Mouse (Mus musculus): ENCODE measurements around the gene Sema6d. TPM values are rescaled to one million over a fixed set of nuclear protein-coding genes. Genes with fewer than 3 reads are reported as not detected.

The Sema6d gene
- total RNA-seq, 2 experiments from 2014 or later, result 44.1 to 44.7 TPM

GRCm38 (mm10) chr2:124388269-124388668 lies 298.5 kb downstream of the Sema6d start:
- no peak for DNase-seq (ENCODE audit: low spot score in 2 of 2)

- no peak for DNase-seq (ENCODE audit: low spot score in 2 of 2)
These were observed 307.0 kb downstream of the Sema6d start for GRCm38 (mm10) chr2:124396733-124397132.

GRCm38 (mm10) chr2:124397304-124397703 lies 307.5 kb downstream of the Sema6d start:
- no peak for DNase-seq (ENCODE audit: low spot score in 2 of 2)

GRCm38 (mm10) chr2:124399611-124400010 lies 309.8 kb downstream of the Sema6d start:
- no peak for DNase-seq (ENCODE audit: low spot score in 2 of 2)

GRCm38 (mm10) chr2:124401727-124402380 lies 312.1 kb downstream of the Sema6d start:
- DNase-seq (ENCODE audit: low spot score in 2 of 2), result no peak

GRCm38 (mm10) chr2:124403571-124403970 lies 313.8 kb downstream of the Sema6d start:
- no peak for DNase-seq (ENCODE audit: low spot score in 2 of 2)

DNA sequence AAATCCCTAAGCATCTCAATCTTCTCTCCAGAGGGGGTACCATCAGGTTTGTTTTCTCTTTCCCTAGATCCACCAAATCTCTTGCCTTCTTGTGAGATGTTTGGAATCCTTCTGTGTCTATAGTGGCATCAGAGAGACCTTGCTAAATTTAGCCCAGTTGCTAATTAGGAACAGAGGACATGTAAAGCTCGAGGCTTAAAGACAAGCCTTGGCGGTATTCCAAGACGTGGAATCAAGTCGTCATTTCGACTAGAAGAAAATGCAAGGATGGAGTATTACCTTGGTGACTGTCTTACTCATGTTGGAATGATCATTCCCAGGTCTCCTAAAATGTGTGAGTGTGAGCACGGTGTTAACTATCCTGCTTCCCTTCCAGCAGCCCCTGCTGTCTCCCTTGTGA lies 314.2 kb downstream of the Sema6d start:
- DNase-seq (ENCODE audit: low spot score in 2 of 2), result no peak

- no peak for DNase-seq (ENCODE audit: low spot score in 2 of 2)
These were observed 315.1 kb downstream of the Sema6d start for GRCm38 (mm10) chr2:124404631-124405562.

GRCm38 (mm10) chr2:124408956-124409355 lies 319.2 kb downstream of the Sema6d start:
- no peak for DNase-seq (ENCODE audit: low spot score in 2 of 2)

DNA sequence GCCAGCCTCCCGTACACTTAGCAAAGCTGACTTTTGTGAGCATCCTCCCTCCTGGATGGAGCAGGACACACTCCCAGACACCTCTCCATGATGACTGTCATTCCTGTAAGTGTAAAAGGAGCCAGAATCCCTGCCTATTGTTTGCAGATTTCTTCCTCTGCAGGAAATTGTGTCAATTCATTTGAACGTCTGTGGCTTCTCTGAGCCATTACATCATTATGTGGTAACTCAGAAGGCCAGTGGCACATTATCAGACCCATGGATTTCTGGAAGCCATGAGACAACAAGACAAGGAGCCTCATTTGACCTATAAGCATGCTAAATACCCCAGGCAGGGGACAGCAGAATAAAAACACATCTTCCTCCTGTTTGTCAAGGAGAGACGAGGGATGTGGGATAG lies 327.0 kb downstream of the Sema6d start:
- DNase-seq (ENCODE audit: low spot score in 2 of 2), result no peak

GRCm38 (mm10) chr2:124418319-124418718 lies 328.6 kb downstream of the Sema6d start:
- DNase-seq (ENCODE audit: low spot score in 2 of 2), result no peak

GRCm38 (mm10) chr2:124420170-124420825 lies 330.5 kb downstream of the Sema6d start:
- no peak for DNase-seq (ENCODE audit: low spot score in 2 of 2)

DNA sequence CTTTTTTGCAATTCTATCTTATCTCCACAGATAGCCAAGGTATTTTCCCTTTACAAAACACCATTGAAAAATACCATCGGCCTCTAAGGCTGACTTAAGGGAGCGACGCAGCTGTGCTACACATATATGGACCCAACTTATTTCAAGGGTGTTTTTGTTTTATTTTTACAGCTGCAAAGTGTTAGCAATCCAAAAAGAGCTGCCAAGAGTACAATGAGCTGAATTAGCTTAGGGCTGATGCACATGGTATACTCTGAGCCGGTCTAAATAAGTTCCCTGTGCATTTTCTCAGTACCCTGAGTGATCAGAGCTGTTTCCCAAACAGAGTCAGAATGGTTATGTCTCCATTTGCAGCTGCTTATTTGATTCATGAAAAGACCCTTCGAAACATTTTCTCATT lies 340.0 kb downstream of the Sema6d start:
- no peak for DNase-seq (ENCODE audit: low spot score in 2 of 2)

- DNase-seq (ENCODE audit: low spot score in 2 of 2), result no peak
These were observed 340.9 kb downstream of the Sema6d start for GRCm38 (mm10) chr2:124430708-124431107.

- DNase-seq (ENCODE audit: low spot score in 2 of 2), result no peak
These were observed 345.7 kb downstream of the Sema6d start for GRCm38 (mm10) chr2:124435382-124436002.

DNA sequence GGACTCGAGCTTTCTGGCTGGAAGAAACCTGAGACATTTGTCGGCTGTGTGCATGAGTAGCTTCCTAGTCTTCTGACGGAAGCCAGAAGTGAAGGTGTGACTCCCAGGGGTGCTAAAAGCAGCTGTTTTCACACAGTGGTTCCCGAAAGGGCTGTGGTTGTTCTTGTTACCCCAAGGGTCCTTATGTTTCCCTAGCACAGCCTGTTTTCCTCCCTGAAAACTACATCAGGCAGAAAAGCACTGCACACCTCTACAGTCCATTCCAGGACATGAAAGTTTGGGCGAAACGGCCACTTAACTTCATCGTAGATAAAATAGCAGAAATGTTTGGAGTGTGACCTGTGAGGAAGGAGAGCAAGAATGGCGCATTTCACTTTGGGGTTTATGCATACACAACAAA lies 346.9 kb downstream of the Sema6d start:
- DNase-seq (ENCODE audit: low spot score in 2 of 2), result no peak

GRCm38 (mm10) chr2:124444199-124444598 lies 354.4 kb downstream of the Sema6d start:
- no peak for DNase-seq (ENCODE audit: low spot score in 2 of 2)

DNA sequence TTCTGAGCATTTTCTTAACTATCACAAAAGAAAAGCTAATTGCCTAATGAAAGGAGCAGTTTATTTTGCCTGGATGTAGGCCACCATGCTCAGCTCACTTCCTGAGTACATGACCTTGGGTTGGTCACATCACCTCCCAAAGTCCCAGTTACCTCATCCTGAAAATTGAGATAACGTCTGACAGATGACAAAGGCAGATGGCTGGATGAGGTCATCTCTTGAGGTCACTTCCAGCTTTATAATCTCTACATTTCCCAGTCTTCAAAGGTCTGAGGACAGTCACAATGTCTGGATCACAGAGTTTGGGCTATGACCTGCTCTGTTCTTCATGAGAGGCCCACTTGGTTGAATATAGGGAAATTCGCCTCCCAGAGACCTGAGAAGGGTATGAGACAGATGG lies 366.1 kb downstream of the Sema6d start:
- no peak for DNase-seq (ENCODE audit: low spot score in 2 of 2)

DNA sequence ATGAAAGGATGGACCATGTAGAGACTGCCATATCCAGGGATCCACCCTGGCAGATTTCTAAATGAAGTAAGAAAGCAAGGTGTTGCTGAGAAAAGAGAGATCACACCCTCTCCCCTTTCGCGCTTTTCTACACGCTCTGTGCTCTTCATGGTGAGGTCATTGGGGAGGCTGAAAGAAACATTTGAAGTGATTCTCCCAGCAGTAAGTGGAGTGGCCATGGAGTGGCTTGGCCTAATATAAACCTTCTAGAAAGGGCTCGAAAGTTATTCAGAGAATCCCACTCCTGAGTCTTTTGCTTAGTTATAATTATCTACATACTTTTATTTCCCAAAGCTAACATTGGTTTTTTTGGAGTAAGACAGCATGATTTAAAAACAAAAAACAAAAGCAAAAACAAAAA lies 367.2 kb downstream of the Sema6d start:
- no peak for DNase-seq (ENCODE audit: low spot score in 2 of 2)

DNA sequence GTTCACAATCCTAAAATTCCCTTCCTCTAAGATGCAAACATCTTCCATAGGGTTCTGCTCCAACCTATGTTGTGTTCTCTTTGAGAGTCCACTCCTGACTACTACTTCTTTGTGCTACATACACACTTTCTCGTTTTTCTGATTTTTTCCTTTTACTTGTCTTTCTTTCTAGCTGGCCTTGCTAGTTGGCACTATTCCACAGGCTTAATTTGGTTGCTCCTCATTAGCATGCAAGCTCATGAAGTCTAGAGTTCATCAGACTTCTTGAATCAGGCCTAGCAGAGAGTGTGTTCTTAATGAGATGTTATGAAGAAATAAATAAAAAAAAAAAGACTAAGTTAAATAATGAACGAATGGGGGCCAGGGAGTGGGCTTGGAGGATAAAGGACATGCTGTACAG lies 368.3 kb downstream of the Sema6d start:
- no peak for DNase-seq (ENCODE audit: low spot score in 2 of 2)

DNA sequence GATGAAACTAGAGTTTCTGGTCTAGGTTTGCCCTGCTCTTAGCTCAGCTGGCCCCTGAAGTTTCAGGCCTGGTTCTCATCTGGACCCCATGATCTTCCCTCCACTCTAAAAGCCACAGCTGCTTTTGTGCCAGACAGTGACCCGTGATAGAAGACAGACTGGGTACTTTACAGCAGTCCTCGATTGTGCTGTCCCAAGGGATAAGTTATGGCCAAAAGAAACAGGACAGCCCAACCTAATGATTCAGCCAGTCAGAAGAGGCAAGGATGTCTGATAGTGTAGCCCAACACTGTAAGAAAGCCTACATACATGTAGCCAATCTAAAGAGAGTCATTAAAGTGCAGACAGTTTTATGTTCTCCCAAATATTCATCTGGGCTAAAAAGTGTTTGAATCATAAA lies 371.2 kb downstream of the Sema6d start:
- no peak for DNase-seq (ENCODE audit: low spot score in 2 of 2)
